Mouse (Mus musculus) testis, postnatal 14 days (tissue): ENCODE data around the gene Plcb3.

Experiments
- DNase-seq: peaks from one replicate; pipeline ENCODE4 v3.0.0; 2021; ENCODE audit warnings: low spot score

Gene Plcb3

DNA sequence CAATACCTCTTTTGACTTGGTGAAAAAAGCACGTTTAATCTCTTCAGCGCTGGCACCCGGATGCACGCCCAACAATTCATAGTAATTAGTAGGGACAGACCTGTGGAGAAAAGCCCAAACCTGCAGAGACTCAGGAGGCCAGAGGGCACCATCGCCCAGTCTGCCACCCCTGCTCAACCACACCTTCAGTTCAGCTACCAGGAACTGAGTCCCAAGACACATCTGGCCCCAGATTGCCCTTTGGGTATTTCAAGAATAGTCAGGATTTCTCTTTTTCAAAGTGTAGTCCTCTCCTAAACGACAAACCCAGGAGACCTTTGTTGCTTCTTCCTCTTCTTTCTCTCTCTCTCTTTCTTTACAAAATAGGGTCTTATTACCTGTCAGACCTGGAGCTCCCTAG is 14.4 kb upstream of the Plcb3 start:
- no peak for DNase-seq

DNA sequence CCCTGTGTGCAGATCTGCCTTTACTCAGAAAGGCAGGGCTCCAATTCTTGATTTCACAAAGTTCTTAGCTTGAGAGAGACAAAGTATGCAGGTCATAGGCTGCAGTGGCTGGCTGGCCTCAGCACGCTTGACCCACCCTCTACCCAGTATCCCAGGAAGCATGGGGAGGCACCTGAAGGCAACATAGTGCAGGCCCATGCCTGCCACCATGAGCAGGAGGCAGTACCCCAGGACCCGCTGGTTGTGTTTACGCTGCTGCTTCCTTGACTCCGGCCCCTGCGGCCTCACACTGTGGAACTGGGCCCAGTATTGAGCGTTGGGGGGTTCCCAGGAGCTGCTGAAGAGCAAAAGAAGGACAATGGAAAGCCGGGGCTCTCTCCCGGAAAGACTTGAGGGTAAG is 13.0 kb upstream of the Plcb3 start:
- DNase-seq: no peak

DNA sequence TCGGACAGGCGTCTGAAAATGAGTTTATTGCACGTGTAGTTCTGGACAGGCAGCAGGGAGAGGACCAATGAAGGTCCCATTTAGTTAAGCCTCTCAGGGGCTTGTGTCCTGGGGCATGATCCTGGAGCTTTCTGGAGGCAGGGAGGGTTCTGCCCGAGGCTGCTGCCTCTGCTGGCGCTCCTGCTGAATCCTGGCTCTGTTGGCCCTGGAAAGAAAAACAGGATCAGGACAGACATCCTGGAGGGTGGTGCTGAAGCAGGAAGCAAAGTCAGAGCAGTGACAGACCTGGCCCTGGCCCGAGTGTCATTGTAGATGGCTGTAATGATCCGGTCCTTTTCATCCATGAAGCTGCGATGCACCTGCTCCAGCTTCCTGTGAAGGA is 11.6 kb upstream of the Plcb3 start:
- no peak for DNase-seq

DNA sequence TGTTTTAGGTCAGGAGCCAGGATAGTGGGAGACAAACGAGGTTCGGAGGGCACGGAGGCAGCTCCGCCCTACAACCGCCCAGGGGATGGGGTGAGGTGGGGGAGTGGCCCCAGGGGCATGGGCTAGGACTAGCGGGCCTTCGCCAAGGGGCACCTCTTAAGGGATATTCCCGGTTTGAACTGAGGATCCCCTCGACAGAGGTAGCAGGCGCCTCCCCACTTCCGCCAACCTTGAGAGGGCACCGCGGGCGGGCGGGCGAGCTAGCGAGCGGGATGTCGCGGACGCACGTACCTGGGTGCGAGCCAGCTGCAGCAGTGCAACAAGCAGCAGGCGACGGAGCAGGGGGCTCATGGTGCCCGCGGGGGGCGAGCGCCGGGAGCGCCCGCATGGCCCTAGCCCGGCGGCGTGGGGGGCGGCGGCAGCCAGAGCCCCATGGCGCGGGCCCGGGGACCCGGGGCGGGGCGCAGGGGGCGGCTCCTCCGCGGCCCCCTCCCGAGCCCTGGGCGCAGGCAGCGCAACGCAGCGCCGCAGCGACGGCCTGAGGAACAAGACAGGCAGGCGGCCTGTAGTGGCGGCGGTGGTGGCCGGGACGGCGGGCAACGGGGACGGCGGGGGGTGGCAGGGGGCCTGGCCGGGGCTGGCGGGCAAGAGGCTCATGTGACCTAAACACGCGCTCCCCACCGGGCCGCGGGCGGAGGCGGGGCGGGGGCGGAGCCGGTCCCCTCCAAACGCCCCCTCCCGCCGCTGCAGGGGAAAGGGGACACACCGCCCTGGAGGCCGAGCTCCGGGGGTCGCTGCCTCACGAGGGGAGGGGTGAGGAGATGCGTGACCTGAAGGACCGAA is 11.0 kb upstream of the Plcb3 start, which contains the start of gene Vegfb:
Vegfb (minus strand) TSS at position 591 of the 843 bp plus-strand sequence.
- peak; percentile 58 for DNase-seq

DNA sequence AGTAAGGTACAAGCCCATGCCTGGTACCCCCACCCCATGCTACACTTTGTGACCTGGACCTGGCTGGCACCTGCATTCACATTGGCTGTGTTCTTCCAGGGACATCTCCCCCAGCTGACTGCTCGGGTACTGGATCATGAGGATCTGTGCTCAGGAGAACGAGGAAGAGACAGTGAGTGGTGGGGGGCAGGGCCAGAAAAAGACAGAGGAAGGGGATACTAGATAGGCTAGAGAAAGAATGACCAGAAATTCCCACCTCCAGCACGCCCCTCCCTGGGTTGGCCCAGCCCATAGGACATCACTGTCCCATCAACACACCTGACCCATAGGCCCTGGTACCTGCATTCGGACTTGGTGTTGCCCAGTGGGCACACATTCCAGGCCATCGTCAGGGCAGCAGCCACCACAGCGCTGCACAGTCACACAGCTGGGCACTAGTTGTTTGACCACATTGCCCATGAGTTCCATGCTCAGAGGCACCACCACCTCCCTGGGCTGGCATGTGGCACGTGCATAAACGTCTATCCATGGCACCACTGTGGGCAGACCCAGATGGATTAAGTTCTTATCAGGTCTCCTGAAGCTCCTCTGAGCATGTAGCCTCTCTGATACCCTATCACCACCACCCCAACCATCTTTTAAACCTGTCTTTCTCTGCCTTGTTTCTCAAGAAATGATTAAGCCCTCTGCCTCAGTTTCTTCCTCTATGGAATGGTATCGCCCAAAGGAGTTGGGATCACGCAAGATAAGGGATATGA is 9.9 kb upstream of the Plcb3 start:
- DNase-seq: no peak

DNA sequence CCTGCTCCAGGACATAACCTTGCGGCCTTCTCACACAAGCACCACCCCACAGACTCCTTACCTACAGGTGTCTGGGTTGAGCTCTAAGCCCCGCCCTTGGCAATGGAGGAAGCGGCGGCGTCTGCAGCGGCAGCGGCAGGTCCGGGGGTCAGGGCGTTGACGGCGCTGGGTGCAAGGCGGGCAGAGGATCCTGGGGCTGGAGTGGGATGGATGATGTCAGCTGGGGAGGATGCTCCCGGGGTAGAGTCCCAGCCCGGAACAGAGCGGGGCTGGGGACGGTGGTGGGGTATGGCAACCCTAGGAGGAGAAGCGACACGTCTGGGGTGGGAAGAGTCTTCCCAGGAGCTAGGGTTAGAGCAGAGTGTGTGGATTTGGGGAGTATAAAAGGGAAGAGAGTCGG is 9.0 kb upstream of the Plcb3 start:
- DNase-seq: no peak

DNA sequence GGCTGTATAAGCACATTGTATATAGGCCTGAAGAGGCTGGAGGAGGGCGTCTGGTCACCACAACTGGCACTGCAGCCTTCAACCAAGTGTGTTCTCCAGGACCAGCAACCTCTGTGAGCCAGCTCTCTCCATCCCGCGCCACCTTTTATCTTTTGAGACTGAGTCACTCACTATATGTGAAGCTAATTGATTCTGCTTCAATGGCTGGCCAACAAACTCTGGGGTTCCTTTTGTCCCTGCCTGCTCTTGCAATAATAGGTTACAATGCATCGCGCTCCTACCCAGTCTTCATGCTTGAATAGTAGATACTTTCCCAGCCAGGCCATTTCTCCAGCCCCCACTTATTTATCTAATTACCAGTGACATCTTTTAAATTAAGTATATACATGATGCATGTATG is 7.4 kb upstream of the Plcb3 start:
- DNase-seq: no peak

DNA sequence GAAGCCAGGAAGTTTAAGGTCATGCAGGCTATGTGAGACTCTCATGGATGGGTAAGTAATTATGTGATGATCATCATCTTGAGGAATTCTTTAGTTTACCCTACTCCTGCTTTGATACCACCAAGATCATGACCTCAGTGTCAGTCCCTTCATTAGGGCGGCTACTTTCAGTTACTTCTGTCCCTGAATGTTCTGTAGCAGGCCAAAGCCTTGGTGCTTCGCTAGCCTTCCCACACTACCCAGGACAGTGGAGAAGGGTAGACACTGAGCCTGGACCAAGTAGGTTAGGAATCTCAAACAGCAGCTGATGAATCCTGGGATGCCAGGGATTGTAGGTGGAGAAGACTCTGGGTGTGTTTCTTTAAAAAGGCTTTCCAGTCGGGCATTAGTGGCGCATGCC is 5.2 kb upstream of the Plcb3 start:
- DNase-seq: no peak

DNA sequence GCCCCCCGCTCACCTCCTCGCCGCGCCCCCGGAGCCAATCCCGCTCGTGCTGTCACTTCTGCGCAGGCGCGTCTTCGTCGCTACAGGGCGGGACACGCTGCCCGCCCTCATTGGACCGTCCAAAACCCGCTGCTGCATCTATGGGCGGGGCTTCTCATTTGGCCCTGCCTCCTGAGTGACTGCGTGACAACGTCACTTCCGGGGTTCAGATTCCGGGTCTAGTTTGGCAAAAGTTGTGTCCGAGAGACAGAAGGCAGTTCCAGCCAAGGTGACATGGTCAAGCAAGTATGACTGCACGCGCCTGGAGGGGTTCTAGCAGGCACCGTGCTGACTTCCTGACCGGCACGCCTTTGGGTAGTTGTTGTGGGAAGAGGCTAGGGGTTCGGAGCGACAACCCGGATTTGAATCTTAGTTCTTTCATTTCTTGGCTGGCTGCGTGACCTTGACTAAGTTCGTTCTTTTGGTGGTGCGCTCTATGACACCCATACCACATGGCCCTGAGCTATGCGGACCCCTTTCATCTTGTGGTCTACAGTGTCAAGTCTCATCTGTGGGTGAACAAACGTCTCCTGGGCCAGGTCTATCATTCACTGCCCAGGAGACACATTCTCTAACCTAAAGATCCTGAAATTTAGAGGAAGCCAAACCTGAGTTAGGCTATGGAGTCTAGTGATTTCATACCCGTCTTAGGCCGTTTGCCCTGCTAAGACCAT is 4.3 kb upstream of the Plcb3 start, which contains the start of gene Fkbp2:
Fkbp2 (minus strand) TSS at position 121 of the 713 bp plus-strand sequence.
- DNase-seq: peak; percentile 98

DNA sequence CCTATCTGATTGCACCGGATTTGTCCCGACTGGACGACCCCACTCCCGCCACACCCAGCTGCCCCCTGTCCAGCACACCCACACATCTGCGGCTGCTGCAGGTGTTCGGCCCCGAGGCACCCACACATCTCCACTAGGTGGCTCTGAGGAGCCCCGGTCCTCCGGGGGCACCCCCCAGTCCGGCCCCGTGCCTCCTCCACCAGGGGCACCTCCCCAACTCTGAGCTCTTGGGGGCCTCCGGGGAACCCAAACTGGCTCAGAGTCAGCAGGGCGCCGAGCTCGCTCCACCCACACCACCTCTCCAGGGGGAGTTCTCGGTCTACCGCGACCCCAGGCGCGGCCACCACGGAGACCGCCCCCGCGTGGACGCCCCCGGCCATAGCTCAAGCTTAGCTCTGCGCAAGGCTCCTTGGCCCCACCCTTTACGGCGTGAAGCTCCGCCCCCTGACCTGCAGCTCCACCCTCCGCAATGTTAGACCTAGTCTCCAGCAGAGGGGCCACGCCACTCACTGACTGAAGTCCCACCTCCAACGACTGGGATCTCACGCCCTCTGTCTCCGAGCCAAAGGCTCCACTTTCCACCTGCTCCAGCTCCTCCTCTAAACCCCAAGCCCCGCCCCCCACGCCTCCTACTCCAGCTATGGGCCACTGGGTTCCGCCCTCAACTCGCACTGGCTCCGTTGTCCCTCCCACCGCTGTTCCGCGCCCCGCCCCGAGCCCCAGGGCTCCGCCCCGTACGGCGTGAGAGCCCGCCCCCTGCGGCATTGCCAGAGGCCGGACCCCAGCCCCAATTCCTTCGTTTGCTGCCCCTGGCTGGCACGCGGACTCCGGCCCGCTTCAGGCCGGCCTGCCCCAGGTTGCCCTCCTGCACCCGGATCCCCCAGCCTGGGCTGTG is 3.5 kb upstream of the Plcb3 start:
- DNase-seq: peak; percentile 99

DNA sequence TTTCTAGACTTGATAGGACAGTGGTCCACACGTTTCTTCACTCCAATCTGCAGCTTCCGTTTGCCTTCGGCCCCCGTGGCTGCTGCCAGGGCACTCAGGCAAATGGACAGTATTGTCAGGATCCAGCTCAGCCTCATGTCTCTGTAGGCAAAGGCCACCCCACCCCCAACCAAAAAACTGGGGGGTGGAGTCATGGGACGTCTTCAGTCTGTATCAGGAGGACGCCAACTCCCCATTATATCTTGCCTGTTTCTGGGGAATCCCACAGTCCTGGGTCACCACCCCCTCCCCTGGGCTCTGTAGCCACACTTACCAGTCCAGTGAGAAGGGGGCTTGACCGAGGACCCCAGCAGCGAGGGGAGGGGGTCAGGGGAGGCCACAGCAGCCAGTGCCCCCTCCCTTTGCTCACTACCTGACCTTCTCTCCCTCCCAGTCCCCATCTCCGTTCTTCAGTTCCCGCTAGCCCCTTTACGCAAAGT is 2.8 kb upstream of the Plcb3 start:
- peak; percentile 54 for DNase-seq

DNA sequence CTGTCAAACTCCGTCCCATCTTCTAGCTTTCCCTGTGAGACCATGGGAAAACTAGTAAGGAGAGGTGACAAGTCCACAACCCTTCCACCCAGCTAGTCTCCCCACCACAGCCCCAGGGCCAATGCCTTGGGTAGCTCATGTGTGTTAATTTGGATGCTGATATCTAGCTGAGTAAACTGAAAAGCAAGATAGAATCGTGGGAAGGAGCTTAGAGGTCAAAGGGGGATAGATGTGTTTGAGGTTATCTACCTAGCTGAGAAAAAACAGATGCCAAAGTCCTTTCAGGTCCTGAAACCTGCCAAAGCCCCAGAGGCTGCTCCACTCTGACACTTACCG is 2.3 kb upstream of the Plcb3 start:
- DNase-seq: no peak

DNA sequence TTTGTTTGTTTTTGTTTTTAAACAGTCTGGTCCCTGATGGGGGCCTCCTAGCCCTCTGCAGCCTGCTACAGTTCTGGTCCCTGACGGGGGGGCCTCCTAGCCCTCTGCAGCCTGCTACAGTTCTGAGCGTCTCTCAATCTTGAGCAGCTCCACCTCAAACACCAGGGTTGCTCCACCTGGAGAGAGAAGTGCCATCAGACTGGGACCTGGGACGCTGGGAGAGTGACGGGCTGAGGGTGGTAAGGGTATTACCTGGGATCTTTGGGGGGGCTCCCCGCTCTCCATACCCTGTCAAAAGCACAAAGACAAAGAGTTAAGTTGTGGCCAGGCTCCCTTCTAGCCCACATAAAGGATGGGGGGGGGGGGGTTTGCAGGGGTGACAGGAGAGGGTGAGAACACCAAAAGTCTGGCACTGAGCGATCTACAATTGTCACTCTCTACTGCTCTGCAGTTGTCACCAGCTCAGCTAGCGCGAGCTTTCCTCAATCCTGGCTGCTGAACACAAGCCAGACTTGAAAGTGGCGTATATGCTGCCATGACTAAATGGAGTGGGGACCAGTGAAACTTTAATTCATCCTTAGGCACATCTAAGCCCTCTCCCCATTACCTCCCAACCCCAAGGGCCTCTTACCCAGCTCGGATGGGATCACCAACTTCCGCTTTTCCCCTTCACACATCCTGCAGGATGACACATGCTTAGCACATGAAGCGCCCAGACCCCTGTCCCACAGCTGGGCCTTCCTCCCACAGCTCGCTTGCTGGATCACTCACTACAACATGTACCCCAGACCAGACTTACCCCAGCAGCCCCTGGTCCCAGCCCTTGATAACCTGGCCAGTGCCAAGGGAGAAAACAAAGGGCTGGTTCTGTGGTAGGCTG is 1.7 kb upstream of the Plcb3 start:
- DNase-seq: no peak

DNA sequence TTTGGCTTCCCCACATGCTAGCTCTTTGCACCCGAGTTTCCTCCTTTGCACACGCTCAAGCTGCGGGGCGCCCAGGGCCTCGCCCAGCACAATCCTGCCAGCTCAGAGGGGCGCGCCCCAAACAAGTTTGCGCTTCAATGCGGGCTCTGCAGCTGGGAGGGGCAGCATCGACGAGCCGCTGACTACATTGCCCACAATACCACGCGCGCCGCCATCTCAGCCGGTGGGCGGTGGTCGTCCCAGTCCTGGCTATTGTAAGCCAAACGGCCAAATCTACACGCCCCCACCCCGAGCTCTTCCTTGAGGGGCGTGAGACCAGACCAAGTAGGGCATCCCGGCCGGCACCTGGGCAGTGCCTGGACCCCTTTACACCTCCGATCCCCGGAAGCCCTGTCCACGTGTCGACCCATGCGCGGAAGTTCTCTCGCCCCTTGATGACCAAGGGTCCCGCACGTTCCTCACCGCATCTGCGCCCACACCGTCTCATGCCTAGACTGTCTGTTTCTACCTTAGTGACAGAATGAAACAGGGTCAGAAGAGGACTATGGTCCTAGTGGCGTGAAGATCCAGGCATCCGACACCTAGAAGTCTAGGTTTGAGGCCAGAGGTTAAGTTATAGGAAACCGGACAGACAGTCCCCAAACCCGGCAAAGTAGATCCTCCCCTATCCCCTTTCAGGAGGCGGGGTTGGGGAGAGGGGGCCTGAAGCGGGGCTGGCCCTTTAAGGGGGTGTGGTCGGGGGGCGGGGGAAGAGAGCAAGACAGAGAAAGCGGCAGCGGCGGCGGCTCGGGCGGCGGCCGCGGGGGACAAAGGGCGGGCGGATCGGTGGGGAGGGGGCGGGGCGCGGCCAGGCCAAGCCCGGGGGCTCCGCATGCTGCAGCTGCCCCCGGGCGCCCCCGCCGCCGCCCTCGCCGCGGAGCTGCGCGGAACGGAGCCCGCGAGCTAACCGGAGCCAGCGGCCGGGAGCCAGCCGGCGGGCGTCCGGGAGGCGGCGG is 1.8 kb downstream of the Plcb3 start, which contains the start of gene Ppp1r14b:
Ppp1r14b (plus strand) TSS at position 758 of the 995 bp plus-strand sequence.
- peak; percentile 84 for DNase-seq

DNA sequence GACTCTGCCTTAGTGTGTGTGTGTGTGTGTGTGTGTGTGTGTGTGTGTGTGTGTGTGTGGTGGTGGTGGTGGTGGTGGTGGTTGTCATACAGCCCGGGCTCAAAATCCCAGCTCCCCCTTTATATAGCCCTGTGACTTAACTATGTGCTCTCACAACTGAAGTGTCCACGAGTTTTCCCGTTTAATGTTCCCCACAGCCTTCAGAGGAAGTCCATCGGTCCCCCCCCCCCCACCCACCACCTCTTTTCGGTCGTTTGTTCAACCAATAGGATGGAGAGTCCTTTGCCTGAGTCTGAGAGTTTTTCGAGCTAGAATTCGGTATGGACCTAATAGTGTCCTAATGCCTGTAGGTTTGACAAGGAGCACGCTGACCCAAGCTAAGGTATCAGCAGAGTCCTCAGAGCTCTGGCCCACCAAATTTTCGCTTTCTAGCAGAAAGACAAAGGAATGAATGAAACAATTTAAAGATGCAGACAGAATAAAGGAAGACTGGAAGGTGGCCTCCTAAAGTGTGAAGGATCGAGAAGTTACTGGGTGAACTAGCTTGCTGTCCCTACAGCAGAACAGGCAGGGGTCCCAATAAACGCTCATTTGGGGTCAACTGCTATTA is 2.6 kb downstream of the Plcb3 start:
- no peak for DNase-seq

DNA sequence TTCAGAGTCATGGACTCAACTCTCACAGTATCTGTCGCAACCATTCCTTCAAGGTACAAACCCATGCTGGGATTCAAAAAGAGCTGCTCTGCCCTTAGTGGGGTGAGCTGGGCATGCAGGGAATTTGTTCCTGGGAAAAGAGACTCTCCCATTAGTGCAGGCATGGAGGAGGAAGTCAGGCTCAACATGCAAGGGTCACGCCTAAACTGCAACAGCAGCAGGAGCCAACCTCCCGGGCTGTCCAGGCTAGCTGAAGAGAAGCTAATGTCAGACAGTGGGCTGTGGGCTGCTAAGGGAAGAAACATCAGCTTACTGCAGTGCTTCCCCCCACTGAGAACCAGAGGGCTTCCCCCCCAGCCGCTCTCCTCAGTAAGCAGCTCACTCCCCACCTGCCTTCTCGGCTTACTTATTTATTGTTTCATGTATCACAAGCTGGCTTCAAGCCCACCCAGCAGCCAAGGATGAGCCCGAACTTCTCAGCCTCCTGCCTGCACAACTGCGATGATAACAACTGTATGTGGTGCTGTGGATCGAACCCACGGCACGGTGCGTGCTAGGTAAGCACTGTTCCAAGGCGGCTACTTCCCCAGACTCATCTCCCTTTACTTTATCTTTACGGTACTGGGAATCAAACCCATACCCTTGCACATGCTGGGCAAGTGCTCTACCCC is 3.9 kb downstream of the Plcb3 start:
- no peak for DNase-seq

DNA sequence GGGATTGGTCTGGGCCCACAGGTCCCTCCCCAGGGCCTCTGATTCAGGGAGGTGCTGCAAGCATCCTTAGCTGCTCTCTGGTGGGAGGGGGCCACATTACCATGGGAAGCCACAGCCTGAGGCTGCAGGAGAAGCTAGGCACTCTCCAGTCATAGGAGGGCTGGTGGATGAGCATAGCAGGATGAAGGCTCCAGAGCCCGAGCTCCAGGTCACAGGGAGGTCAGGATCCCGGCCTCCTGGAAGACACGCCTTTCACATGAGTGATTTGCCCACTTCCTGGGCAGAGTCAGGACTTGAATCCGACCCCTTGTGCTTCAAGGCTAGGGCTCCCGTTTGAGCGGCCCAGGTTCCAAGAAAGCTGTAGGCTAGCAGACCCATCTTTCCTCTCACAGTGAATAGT is 4.6 kb downstream of the Plcb3 start:
- no peak for DNase-seq

DNA sequence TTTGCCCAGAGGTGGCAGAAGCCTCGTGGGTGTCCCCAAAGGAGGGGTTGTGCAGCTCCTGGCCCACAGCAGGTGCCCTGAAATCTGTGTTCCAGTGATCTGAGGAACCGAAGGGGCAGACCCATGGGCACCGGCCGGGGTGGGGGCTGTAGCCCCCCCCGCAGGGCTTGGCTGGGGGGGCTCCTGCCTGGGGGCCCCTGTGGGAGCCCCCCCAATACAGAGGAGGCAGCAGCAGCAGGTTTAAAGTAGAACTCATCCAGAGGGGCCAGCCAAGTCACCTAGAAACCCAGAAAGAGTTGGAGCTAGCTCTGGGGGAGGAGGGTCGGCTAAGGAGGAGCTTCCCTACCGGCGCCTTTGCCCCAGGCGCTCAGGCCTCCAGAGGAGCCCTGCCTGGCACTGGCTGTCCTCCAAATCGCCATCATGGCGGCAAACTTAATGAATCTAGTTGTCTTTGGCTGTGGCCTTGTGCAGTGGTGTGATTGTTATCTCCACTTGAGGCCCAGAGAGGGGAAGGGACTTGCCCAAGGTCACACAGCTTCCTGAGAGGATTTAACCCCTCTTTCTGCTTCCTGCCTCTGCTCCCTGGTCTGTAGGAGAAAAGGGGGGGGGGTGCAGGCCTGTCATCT is 5.7 kb downstream of the Plcb3 start:
- peak; percentile 56 for DNase-seq
